Comparison of ENCODE assay signal across 9 mouse cellular contexts in the genomic region with DNA sequence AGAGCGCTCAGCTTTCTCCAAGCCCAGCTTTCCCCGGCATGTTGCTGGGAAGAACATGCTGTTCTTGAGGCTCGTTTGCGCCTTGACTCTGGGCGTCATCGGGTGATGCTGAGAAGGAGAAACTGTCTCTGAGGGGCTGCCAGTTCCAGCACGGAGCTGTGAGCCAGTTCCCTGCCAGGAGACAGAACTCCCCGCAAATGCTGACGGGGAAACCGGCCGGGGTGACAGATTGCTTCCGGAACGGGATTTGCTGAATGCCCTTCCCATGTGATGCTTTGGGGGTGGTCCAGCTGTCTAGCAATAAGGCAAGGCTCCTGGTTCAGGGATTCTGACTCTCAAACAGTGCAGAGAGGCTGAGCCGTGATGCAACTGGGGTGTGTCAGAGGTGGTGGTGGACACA.
A peak's percentile ranks its signal among the peaks of the same experiment; 100 is the strongest.
DNase-seq lines count a peak whose midpoint lies in the region; ATAC-seq and TF ChIP-seq lines count a peak whose summit lies in the region.
"Had no signal": no experiment of that assay in that cellular context is flagged by ENCODE, and none has a peak within 500 bp of the region (broad histone marks: within the 10 kb centered on the region; RNA-seq: fewer than 3 reads in every experiment).

No protein-coding gene starts in this region.

- no peaks in the 10 kb centered on the region for H3K36me3 ChIP-seq in hindbrain, embryonic 15.5 days
- no peaks in the 10 kb centered on the region for H3K36me3 ChIP-seq in hindbrain, embryonic 10.5 days
- H3K36me3 ChIP-seq in intestine, embryonic 15.5 days, result no peaks in the 10 kb centered on the region
- H3K36me3 ChIP-seq: neural tube, embryonic 13.5 days had no signal

- intact Hi-C loops in left cerebral cortex, postnatal 4 days (cut with DNase I), result no loop called here

- no peak overlapping the region for H3K27ac ChIP-seq in hindbrain, embryonic 15.5 days (replicated peaks)
- no peak overlapping the region for H3K27ac ChIP-seq in hindbrain, embryonic 10.5 days
- peak overlapping the region; percentile 41 for H3K27ac ChIP-seq in cerebellum, adult 2 months (ENCODE audit: insufficient read depth, low read length)
- H3K27ac ChIP-seq in intestine, embryonic 15.5 days, result no peak overlapping the region
- H3K27ac ChIP-seq: neural tube, embryonic 13.5 days had no signal

- TF ChIP-seq POLR2A in cerebellum, adult 2 months (IDR thresholded peaks at IDR 0.05; ENCODE audit: borderline replicate concordance, insufficient read depth, low read length), result 0 out of 2 replicates have a peak, but pooled peaks have one; percentile 9

- 0 out of 2 replicates have a peak, but pooled peaks have one; percentile 41 for ATAC-seq in hindbrain, embryonic 15.5 days (ENCODE audit: low FRiP score, low read depth)
- no peak for ATAC-seq in granulocyte monocyte progenitor cell, adult 5-6 weeks (replicated peaks; ENCODE audit: poor library complexity, severe bottlenecking)
- no peak for ATAC-seq in intestine, embryonic 15.5 days

- H3K4me1 ChIP-seq in hindbrain, embryonic 15.5 days (replicated peaks), result no peaks in the 10 kb centered on the region
- 0 out of 2 replicates have a peak, but pooled peaks cover 6% of the 10 kb centered on the region for H3K4me1 ChIP-seq in hindbrain, embryonic 10.5 days (replicated peaks)
- H3K4me1 ChIP-seq in cerebellum, adult 2 months (ENCODE audit: control insufficient read depth, insufficient read depth, low read length), result peaks cover 13% of the 10 kb centered on the region
- 0 out of 2 replicates have a peak, but pooled peaks cover 7% of the 10 kb centered on the region for H3K4me1 ChIP-seq in intestine, embryonic 15.5 days (replicated peaks)

- no peaks in the 10 kb centered on the region for H3K9me3 ChIP-seq in hindbrain, embryonic 15.5 days
- no peaks in the 10 kb centered on the region for H3K9me3 ChIP-seq in hindbrain, embryonic 10.5 days
- H3K9me3 ChIP-seq in intestine, embryonic 15.5 days, result no peaks in the 10 kb centered on the region
- H3K9me3 ChIP-seq: neural tube, embryonic 13.5 days had no signal

- no peak for DNase-seq in hindbrain, embryonic 10.5 days (ENCODE audit: low spot score)
- peak; percentile 75 to 82 for DNase-seq in cerebellum, adult 2 months
- peak; percentile 53 for DNase-seq in kidney, postnatal 10 days
- peak; percentile 84 for DNase-seq in left cerebral cortex, postnatal 4 days
- DNase-seq in testis, postnatal 14 days (ENCODE audit: low spot score), result peak; percentile 58

- H3K4me2 ChIP-seq in hindbrain, embryonic 15.5 days, result no peak overlapping the region
- H3K4me2 ChIP-seq in intestine, embryonic 15.5 days (replicated peaks), result no peak overlapping the region
- H3K4me2 ChIP-seq: neural tube, embryonic 13.5 days had no signal

- 54% methylated on average over 14 of the region's 14 CpGs for WGBS in hindbrain, embryonic 15.5 days
- 75% methylated on average over 14 of the region's 14 CpGs for WGBS in hindbrain, embryonic 10.5 days
- 5% methylated on average over 14 of the region's 14 CpGs for WGBS in cerebellum, adult 2 months
- 42% methylated on average over 14 of the region's 14 CpGs for WGBS in intestine, embryonic 15.5 days

- H3K9ac ChIP-seq in hindbrain, embryonic 15.5 days, result no peak overlapping the region
- no peak overlapping the region for H3K9ac ChIP-seq in intestine, embryonic 15.5 days
- H3K9ac ChIP-seq: neural tube, embryonic 13.5 days had no signal

- TF ChIP-seq CTCF in cerebellum, adult 2 months (IDR thresholded peaks at IDR 0.05; ENCODE audit: borderline replicate concordance, insufficient read depth, low read depth, low read length), result no peak

- no peak overlapping the region for H3K4me3 ChIP-seq in hindbrain, embryonic 15.5 days
- no peak overlapping the region for H3K4me3 ChIP-seq in hindbrain, embryonic 10.5 days
- peak overlapping the region; percentile 29 for H3K4me3 ChIP-seq in cerebellum, adult 2 months (replicated peaks; ENCODE audit: insufficient read depth, low read depth, low read length)
- no peak overlapping the region for H3K4me3 ChIP-seq in intestine, embryonic 15.5 days (replicated peaks)
- H3K4me3 ChIP-seq: neural tube, embryonic 13.5 days had no signal

- no peaks in the 10 kb centered on the region for H3K27me3 ChIP-seq in hindbrain, embryonic 15.5 days
- no peaks in the 10 kb centered on the region for H3K27me3 ChIP-seq in hindbrain, embryonic 10.5 days (ENCODE audit: insufficient read depth, poor library complexity, severe bottlenecking)
- H3K27me3 ChIP-seq in cerebellum, adult 2 months (ENCODE audit: control insufficient read depth, insufficient read depth, low read length), result no peaks in the 10 kb centered on the region
- no peaks in the 10 kb centered on the region for H3K27me3 ChIP-seq in intestine, embryonic 15.5 days (replicated peaks)
- H3K27me3 ChIP-seq: neural tube, embryonic 13.5 days had no signal
